Mouse (Mus musculus): ENCODE results near the gene Hnf4a.

DNA sequence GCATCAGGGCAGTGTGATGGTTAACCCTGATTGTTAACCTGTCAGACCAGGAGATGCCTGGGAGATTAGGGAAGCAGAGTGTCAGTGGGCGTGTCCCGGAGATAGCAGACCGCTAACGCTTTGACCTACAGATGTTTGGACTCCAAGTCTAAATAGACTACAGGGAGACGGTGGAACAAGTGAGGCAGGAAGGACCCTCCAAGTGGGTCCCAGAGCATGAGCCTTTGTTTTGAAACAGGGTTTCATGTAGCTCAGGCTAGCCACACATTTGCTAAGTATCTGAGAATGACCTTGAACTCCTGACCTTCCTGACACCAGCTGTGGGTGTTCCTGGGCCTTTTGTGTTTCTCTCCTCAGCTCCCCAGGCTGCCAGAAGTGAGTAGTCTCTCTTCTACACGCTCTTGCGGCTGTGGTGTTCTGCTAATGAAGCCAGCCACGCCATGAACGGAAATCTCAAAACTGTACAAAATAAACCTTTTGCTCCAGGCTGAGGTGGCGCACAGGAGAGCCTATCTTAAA is 43.3 kb upstream of the Hnf4a start:
- TF ChIP-seq CTCF (conservative IDR thresholded peaks at IDR 0.05; ENCODE audit: insufficient read depth, insufficient read length, low read depth, low read length) (no peak), POLR2A (IDR thresholded peaks at IDR 0.05; ENCODE audit: low read depth, low read length) (no peak)

Measured in kidney, adult 2 months (tissue).